Mouse (Mus musculus): ENCODE results near the gene Zfp740. TPM values are rescaled to one million over a fixed set of nuclear protein-coding genes. Genes with fewer than 3 reads are reported as not detected.

Zfp740 gene
- total RNA-seq (2023): 97.8 TPM

DNA sequence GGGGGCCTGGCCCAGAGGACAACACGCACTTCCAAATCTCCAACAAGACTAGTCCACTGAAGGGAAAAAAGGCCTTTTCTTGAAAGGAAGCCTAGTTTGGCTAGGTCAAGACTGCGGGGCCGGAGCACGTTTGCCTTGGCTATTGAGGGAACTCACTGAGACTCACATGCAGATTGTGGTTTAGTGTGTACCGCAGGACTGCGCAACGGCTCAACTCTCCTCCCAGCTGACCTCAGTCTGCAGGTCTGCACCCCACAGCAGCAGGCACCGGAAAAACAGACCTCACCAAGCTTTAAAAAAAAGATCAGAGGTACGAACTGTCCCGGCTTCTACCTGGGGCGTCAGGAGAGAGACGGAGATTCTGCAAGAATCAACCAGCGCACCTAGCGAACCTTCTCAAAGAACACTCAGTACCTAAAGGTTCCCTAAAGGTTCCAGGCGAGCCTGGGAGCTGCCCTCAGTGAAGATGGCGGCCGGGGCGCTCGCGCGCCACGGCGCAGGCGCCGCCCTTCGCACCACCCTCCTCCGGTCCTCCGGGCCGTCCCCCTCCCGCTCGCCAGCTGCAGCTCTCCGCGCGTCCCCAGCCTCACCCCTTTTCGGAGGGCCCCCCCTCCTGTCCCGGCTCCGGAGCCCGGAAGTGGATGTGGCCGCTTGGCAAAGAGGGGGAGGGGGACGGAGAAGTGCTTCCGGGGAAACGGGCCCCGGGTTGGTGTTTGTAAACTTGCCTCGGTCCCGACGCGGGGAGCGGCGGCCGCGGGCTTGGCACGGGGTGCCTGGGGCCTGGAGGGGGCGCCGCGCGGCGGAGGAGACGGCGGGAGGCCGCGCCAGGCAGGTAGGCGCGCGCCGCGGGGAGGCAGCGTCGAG is at the start of gene Zfp740:
Zfp740 (plus strand) TSS at position 279 of the 864 bp plus-strand sequence.

DNA sequence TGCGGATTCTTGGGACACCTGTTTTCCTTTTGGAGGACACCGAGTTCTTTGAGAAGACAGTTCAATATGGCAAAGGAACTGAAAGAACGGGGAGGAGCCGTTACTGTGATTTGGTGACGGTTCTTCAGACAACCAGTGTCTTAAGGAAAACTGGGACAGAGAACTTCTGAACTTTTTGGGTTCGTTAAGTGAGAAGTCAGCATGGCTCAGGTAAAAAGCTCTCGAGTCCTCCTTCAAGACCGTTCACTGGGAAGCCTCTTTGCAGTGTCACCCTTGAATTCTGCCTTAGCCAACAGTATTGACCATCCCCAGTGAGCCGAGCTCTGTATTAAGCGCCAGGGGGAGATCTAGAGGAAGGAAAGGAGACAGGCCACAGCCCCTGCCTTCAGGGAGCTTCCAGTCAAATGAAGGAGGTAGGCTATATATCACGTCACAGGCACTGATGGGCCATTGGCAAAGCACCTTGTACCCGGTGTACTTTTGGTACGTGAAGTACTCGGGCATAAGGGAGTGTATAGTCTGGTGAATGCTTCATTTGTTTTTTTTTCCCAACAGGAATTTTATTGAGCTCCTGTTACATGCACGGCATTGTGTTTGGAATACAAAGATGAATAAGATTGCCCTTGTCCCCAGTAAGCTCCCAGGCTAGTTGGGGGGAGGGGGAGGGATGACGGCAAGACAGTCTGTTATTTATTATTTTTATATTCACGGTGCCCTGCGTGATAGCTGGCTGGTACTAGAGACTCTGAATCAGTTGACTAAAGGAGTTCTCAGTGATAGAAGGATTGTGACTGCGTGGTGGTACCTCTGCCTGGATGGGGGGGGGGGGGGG is 1.8 kb downstream of the Zfp740 start, which contains the start of gene Csad:
Csad (minus strand) TSS at position 51 of the 832 bp plus-strand sequence.

DNA sequence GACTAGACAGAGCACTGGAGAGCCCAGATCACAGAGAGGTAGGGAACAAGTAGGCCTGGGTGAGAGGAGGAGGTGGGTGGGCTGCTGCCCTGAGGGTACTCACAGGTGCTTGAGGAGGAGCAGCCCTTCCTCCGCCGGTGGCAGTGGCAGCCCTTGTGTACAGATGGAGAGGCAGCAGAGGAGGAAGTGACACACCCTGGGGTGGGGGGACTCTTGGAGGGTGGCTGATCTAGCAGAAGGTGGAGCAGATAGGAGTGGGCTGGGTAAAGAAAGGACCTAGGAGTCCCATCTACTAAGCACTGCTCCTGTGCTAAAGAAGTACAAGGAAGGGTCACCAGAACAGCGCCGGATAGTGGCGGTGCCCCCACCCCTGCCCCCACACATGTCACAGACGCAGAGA is 28.7 kb downstream of the Zfp740 start, which contains the start of gene Itgb7:
Itgb7 (minus strand) TSS at position 197 of the 400 bp plus-strand sequence.

DNA sequence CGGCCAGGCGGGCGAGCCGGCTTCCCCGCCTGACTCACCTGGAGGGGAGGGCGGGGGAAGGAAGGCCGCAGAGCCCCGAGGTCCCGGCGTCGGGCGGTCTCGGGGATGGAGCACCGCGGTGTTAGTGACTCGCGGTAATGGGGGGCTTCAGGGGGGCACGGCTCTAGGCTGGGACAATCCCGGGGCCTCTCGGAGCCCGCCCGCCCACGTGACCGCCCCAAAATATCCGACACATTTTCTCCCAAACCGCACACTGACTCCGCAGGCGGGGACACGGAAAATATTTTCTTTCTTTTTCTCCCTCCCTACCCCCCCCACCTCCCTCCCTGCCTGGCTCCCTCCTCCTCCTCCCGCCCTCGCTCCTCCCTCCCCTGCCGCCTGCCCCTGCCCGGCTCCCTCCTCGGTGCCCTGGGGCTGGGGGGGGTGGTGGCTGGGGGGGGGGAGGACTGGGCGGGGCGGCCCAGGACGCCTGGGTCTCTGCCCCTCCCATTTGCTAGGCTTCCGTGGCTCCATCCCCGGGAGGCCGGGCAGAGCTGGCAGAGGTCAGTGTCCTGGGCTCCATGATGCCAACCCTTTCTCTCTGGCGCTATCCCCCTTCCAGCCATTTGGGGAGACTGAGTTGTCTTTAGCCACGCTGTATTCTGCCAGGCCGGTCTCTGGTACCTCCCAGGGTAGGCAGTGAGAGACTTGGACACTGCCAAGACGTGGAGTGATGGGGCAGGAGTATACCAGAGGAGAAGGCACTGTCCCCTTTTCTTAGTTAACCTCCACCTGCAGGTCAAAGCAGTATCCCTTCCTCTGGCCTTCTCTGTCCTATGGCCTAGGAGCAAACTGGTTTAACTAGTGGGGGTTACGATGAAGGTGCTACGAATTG is 54.4 kb downstream of the Zfp740 start, which contains the start of gene Rarg:
Rarg (minus strand) TSS at position 316 of the 874 bp plus-strand sequence.

Other genes starting within 250 kb of the Zfp740 start
- gene Krt78, start 249.0 kb upstream of the Zfp740 start, total RNA-seq (2023): not detected
- not detected for gene Krt8, start 198.8 kb upstream of the Zfp740 start, total RNA-seq (2023)
- gene Krt18, start 175.1 kb upstream of the Zfp740 start, total RNA-seq (2023): not detected
- gene Eif4b, start 129.5 kb upstream of the Zfp740 start, total RNA-seq (2023): 270 TPM
- 0.73 TPM for gene Tns2, start 102.8 kb upstream of the Zfp740 start, total RNA-seq (2023)
- 29.8 TPM for gene Spryd3, start 67.0 kb upstream of the Zfp740 start, total RNA-seq (2023)
- gene Igfbp6, start 58.9 kb upstream of the Zfp740 start, total RNA-seq (2023): not detected
- 0.67 TPM for gene Soat2, start 52.7 kb upstream of the Zfp740 start, total RNA-seq (2023)
- 22.1 TPM for gene Csad, start 1.5 kb downstream of the Zfp740 start, total RNA-seq (2023)
- 752 TPM for gene Itgb7, start 28.7 kb downstream of the Zfp740 start, total RNA-seq (2023)
- gene Rarg, start 54.3 kb downstream of the Zfp740 start, total RNA-seq (2023): 64.3 TPM
- not detected for gene Gm9918, start 67.3 kb downstream of the Zfp740 start, total RNA-seq (2023)
- 27.1 TPM for gene Mfsd5, start 76.2 kb downstream of the Zfp740 start, total RNA-seq (2023)
- gene Espl1, start 93.0 kb downstream of the Zfp740 start, total RNA-seq (2023): 2.3 TPM
- gene Pfdn5, start 122.9 kb downstream of the Zfp740 start, total RNA-seq (2023): 504 TPM
- 63.5 TPM for gene Myg1, start 128.5 kb downstream of the Zfp740 start, total RNA-seq (2023)
- 59.4 TPM for gene Aaas, start 147.5 kb downstream of the Zfp740 start, total RNA-seq (2023)
- gene Sp7, start 163.9 kb downstream of the Zfp740 start, total RNA-seq (2023): not detected
- gene Sp1, start 202.9 kb downstream of the Zfp740 start, total RNA-seq (2023): 147 TPM
- gene Amhr2, start 242.1 kb downstream of the Zfp740 start, total RNA-seq (2023): 0.34 TPM